Mouse (Mus musculus): ENCODE measurements around the gene Zfp316. TPM values are rescaled to one million over a fixed set of nuclear protein-coding genes. Genes with fewer than 3 reads are reported as not detected.

Zfp316 gene
- polyA plus RNA-seq, 1 experiment = 0.87 TPM

GRCm38 (mm10) chr5:143293404-143293803 lies 23.6 kb upstream of the Zfp316 start, which contains the start of gene Zfp853:
Gene Zfp853, minus strand, starts transcription at chr5:143293623.
- TF ChIP-seq POLR2A (IDR thresholded peaks at IDR 0.05; ENCODE audit: borderline replicate concordance, control insufficient read depth, low read depth, low read length) = no peak
- 6% methylated on average over 38 of the region's 38 CpGs for WGBS
- Histone ChIP-seq H3K27ac (ENCODE audit: control insufficient read depth, insufficient read depth, low read depth, low read length, poor library complexity) (no peak within 1 kb of the TSS), H3K4me1 (ENCODE audit: control insufficient read depth, insufficient read depth, low read length) (peaks cover 5% of the 10 kb centered on the region), H3K4me3 (replicated peaks; ENCODE audit: control insufficient read depth, low read depth, low read length) (no peak within 1 kb of the TSS)

DNA sequence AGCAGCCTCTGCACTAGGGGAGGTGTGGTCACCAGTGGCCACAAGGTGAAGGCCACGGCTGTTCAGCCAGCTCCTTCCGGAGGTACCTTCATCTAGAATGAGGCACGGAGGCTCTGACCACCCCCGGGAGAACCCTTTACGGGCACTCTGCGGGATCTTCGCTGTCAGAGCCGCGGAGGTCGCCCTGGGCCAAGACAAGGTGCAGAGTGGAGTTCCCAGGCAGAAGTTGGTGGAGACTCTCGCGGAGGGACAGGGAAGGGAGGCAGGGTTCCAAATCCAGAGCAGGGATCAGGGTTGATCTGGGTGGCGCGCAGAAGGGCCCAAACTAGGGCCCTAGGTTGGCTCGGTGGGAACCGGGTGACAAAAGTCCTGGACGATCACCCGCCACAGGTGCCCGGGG lies 23.1 kb upstream of the Zfp316 start:
- peaks cover 7% of the 10 kb centered on the region for H3K4me1 ChIP-seq (ENCODE audit: control insufficient read depth, insufficient read depth, low read length)
- TF ChIP-seq POLR2A (IDR thresholded peaks at IDR 0.05; ENCODE audit: borderline replicate concordance, control insufficient read depth, low read depth, low read length) (no peak), CTCF (IDR thresholded peaks at IDR 0.05; ENCODE audit: control insufficient read depth, insufficient read depth, low read length) (no peak)
- WGBS = 6% methylated on average over 16 of the region's 19 CpGs
- no peak overlapping the region for H3K4me3 ChIP-seq (replicated peaks; ENCODE audit: control insufficient read depth, low read depth, low read length)
- H3K27ac ChIP-seq (ENCODE audit: control insufficient read depth, insufficient read depth, low read depth, low read length, poor library complexity) = no peak overlapping the region

DNA sequence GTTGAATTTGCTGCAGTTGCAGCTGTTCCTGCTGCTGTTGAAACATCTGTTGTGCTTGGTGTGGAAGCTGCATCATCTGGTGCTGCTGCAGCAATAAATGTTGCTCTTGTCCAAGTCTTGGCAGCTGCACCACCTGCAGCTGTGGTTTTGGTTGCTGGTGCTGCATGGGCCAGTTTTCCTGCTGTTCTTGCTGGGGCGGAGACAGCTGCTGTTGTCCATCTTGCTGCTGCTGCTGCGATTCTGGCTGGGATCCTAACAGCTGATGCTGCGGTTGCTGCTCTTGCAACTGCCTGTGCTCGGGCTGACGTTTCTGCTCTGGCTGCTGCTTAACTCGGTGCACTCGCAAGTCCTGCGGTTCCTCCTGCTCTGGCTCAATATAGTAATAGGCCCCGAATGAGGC lies 19.5 kb upstream of the Zfp316 start:
- Histone ChIP-seq H3K27ac (ENCODE audit: control insufficient read depth, insufficient read depth, low read depth, low read length, poor library complexity) (peak overlapping the region; percentile 35), H3K4me1 (ENCODE audit: control insufficient read depth, insufficient read depth, low read length) (peaks cover 9% of the 10 kb centered on the region), H3K4me3 (replicated peaks; ENCODE audit: control insufficient read depth, low read depth, low read length) (no peak overlapping the region)
- 67% methylated on average over 9 of the region's 9 CpGs for WGBS
- TF ChIP-seq CTCF (IDR thresholded peaks at IDR 0.05; ENCODE audit: control insufficient read depth, insufficient read depth, low read length) (no peak), POLR2A (IDR thresholded peaks at IDR 0.05; ENCODE audit: borderline replicate concordance, control insufficient read depth, low read depth, low read length) (no peak)

GRCm38 (mm10) chr5:143288378-143288911 lies 18.6 kb upstream of the Zfp316 start:
- no peak overlapping the region for H3K4me3 ChIP-seq (replicated peaks; ENCODE audit: control insufficient read depth, low read depth, low read length)
- H3K27ac ChIP-seq (ENCODE audit: control insufficient read depth, insufficient read depth, low read depth, low read length, poor library complexity) = peak overlapping the region; percentile 33
- WGBS = 6% methylated on average over 9 of the region's 9 CpGs
- H3K4me1 ChIP-seq (ENCODE audit: control insufficient read depth, insufficient read depth, low read length) = peaks cover 9% of the 10 kb centered on the region
- TF ChIP-seq CTCF (IDR thresholded peaks at IDR 0.05; ENCODE audit: control insufficient read depth, insufficient read depth, low read length) (no peak), POLR2A (IDR thresholded peaks at IDR 0.05; ENCODE audit: borderline replicate concordance, control insufficient read depth, low read depth, low read length) (no peak; the same call in 1 of the 2 replicates)

DNA sequence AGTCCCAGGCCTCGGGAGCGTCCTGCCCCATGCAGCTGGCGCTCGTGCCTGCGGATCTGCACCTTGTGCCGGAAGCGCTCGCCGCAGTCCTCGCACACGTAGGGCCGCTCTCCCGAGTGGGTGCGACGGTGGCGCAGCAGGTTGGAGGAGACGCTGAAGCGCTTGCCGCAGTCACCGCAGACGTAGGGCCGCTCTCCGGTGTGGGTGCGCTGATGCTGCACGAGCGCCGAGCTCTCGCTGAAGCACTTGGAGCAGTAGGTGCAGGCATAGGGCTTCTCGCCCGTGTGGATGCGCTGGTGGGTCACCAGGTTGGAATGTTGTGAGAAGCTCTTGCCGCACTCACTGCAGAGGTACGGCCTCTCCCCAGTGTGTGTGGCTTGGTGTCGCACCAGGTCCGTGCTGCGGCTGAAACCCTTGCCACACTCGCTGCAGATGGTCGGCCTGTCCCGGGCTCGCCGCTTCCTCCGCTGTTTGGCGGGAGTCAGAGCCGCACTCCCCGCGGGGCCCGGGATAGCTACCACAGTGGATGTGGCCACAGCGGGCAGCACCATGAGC lies 18.0 kb upstream of the Zfp316 start:
- Histone ChIP-seq H3K27ac (ENCODE audit: control insufficient read depth, insufficient read depth, low read depth, low read length, poor library complexity) (no peak overlapping the region; the same call in 1 of the 2 replicates), H3K4me1 (ENCODE audit: control insufficient read depth, insufficient read depth, low read length) (peaks cover 9% of the 10 kb centered on the region), H3K4me3 (replicated peaks; ENCODE audit: control insufficient read depth, low read depth, low read length) (peak overlapping the region; percentile 29)
- 4% methylated on average over 48 of the region's 48 CpGs for WGBS
- TF ChIP-seq POLR2A (IDR thresholded peaks at IDR 0.05; ENCODE audit: borderline replicate concordance, control insufficient read depth, low read depth, low read length) (no peak; the same call in 1 of the 2 replicates), CTCF (IDR thresholded peaks at IDR 0.05; ENCODE audit: control insufficient read depth, insufficient read depth, low read length) (no peak)

- 71% methylated on average over 6 of the region's 6 CpGs for WGBS
- Histone ChIP-seq H3K27ac (ENCODE audit: control insufficient read depth, insufficient read depth, low read depth, low read length, poor library complexity) (no peak overlapping the region), H3K4me3 (replicated peaks; ENCODE audit: control insufficient read depth, low read depth, low read length) (no peak overlapping the region), H3K4me1 (ENCODE audit: control insufficient read depth, insufficient read depth, low read length) (peaks cover 9% of the 10 kb centered on the region)
- TF ChIP-seq CTCF (IDR thresholded peaks at IDR 0.05; ENCODE audit: control insufficient read depth, insufficient read depth, low read length) (0 out of 2 replicates have a peak, but pooled peaks have one; percentile 22), POLR2A (IDR thresholded peaks at IDR 0.05; ENCODE audit: borderline replicate concordance, control insufficient read depth, low read depth, low read length) (no peak)
Observed at GRCm38 (mm10) chr5:143284762-143285161, 14.9 kb upstream of the Zfp316 start.

- WGBS = 73% methylated on average over 10 of the region's 10 CpGs
- Histone ChIP-seq H3K27ac (ENCODE audit: control insufficient read depth, insufficient read depth, low read depth, low read length, poor library complexity) (no peak overlapping the region), H3K4me3 (replicated peaks; ENCODE audit: control insufficient read depth, low read depth, low read length) (no peak overlapping the region), H3K4me1 (ENCODE audit: control insufficient read depth, insufficient read depth, low read length) (no peaks in the 10 kb centered on the region; the same call in 1 of the 2 replicates)
- no peak for TF ChIP-seq POLR2A (IDR thresholded peaks at IDR 0.05; ENCODE audit: borderline replicate concordance, control insufficient read depth, low read depth, low read length)
- TF ChIP-seq CTCF (IDR thresholded peaks at IDR 0.05; ENCODE audit: control insufficient read depth, insufficient read depth, low read length) = no peak
Observed at GRCm38 (mm10) chr5:143279247-143279646, 9.4 kb upstream of the Zfp316 start.

DNA sequence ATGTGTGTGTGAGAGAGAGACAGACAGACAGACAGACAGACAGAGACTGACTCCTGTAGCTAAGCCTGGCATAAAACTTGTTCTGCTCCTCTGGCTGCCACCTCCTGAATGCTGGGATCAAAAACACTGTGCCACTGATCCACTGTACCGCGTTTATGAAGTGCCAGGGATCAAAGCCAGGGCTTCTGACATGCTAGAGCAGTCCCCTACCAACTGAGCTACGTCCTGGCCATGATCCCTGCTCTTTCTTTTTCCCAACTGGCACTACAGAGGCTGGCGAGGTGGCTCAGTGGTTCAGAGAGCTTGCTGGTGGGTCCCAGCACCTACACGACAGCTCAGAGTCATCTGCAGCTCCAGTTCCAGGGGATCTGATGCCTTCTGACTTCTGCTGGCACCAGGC lies 5.9 kb upstream of the Zfp316 start:
- TF ChIP-seq CTCF (IDR thresholded peaks at IDR 0.05; ENCODE audit: control insufficient read depth, insufficient read depth, low read length) (no peak), POLR2A (IDR thresholded peaks at IDR 0.05; ENCODE audit: borderline replicate concordance, control insufficient read depth, low read depth, low read length) (no peak)
- 71% methylated on average over 5 of the region's 5 CpGs for WGBS
- no peak overlapping the region for H3K4me3 ChIP-seq (replicated peaks; ENCODE audit: control insufficient read depth, low read depth, low read length)
- no peaks in the 10 kb centered on the region; the same call in none of the 2 replicates for H3K4me1 ChIP-seq (ENCODE audit: control insufficient read depth, insufficient read depth, low read length)
- H3K27ac ChIP-seq (ENCODE audit: control insufficient read depth, insufficient read depth, low read depth, low read length, poor library complexity) = no peak overlapping the region

Data from bone marrow, adult 2 months (tissue).